8 mouse cellular contexts compared by ENCODE assay signal in the genomic region with DNA sequence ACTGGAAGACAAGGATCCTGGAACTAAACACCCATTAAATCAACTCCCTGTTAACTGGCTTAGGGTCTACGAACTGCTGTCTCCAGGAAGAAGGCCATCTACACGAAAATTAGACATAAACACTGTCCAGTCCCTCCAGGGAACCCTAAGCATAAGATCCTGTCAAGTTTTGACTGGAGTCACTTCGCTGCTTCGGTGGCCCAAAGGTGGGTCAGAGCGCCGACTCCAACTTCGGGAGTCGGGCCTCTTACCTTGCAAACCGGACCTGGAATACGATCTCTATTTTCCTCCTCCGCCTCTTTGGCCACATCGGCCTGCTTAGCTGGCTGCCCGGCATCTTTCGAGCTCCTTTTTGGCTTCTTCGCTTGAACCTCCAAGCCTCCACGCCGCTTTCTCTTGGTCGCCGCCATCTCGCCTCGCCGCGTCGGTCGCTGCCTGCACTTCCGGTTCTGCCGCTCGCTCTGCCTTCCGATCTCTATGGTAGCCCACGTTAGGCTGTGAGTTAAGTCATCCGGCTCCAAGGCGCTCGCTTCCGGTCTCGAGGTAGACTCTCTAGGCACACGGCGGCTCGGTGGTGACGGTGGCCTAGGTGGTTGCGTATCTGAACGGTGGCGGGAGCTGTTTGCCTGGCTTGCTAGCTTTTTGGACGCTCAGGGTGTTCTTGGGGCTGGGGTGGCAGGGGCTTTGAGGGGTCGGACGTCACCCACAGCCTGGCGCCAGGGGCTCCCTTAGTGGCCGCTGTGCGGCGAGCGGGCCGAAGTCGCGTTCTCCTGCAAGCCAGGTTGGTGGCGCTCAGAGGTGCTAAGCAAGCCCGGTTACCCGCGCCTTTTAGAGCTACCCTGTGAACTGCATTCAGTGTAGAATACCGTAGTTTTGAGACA. TPM values are rescaled to one million over a fixed set of nuclear protein-coding genes. Genes with fewer than 3 reads are reported as not detected.
DNase-seq lines count a peak whose midpoint lies in the region; ATAC-seq lines count a peak whose summit lies in the region.

TSS of gene Brix1 (minus strand) at position 464 of the 881 bp plus-strand sequence.
TSS of gene Rad1 (plus strand) at position 535 of the 881 bp plus-strand sequence.

- peak within 1 kb of the TSS; percentile 87 for H3K4me3 ChIP-seq in heart, embryonic 10.5 days
- H3K4me3 ChIP-seq in kidney, embryonic 15.5 days (replicated peaks) = peak within 1 kb of the TSS; percentile 67

- H3K4me1 ChIP-seq in heart, embryonic 10.5 days = peaks cover 17% of the 10 kb centered on the region; the same call in 1 of the 2 replicates
- peaks cover 20% of the 10 kb centered on the region for H3K4me1 ChIP-seq in kidney, embryonic 15.5 days

- H3K4me2 ChIP-seq in kidney, embryonic 15.5 days = peak within 1 kb of the TSS; percentile 78

- peak within 1 kb of the TSS; percentile 90 for H3K27ac ChIP-seq in heart, embryonic 10.5 days
- peak within 1 kb of the TSS; percentile 72 for H3K27ac ChIP-seq in kidney, embryonic 15.5 days

- no peaks in the 10 kb centered on the region for H3K9me3 ChIP-seq in heart, embryonic 10.5 days
- H3K9me3 ChIP-seq in kidney, embryonic 15.5 days (replicated peaks) = no peaks in the 10 kb centered on the region

- peak within 1 kb of the TSS; percentile 74 for H3K9ac ChIP-seq in kidney, embryonic 15.5 days

- H3K27me3 ChIP-seq in heart, embryonic 10.5 days (ENCODE audit: insufficient read depth, poor library complexity, severe bottlenecking) = no peaks in the 10 kb centered on the region
- H3K27me3 ChIP-seq in kidney, embryonic 15.5 days = no peaks in the 10 kb centered on the region

- peaks cover 33% of the 10 kb centered on the region for H3K36me3 ChIP-seq in heart, embryonic 10.5 days
- peaks cover 51% of the 10 kb centered on the region for H3K36me3 ChIP-seq in kidney, embryonic 15.5 days

- DNase-seq in B cell, adult 2 months = peak; percentile 94 to 95
- DNase-seq in brain, adult 2 months (ENCODE audit: low read depth, low spot score) = peak; percentile 99
- DNase-seq in heart, embryonic 10.5 days (ENCODE audit: low spot score) = peak; percentile 98
- peak; percentile 94 for DNase-seq in liver
- peak; percentile 93 to 96 for DNase-seq in spleen, postnatal 4 days (ENCODE audit: low spot score in 2 of 2)

- WGBS in heart, embryonic 10.5 days = under 1% methylated on average over 58 of the region's 58 CpGs
- WGBS in kidney, embryonic 15.5 days = under 1% methylated on average over 58 of the region's 58 CpGs

- ATAC-seq in erythroblast, adult 5-6 weeks (replicated peaks; ENCODE audit: low FRiP score, poor library complexity, severe bottlenecking) = peak; percentile 100
- peak; percentile 100 for ATAC-seq in kidney, embryonic 15.5 days (replicated peaks; ENCODE audit: low FRiP score)
- ATAC-seq in monocyte, adult 5-6 weeks (replicated peaks; ENCODE audit: insufficient number of reproducible peaks, low FRiP score, low TSS enrichment, poor library complexity, severe bottlenecking) = peak; percentile 100

RNA-seq across cellular contexts. Expression of gene Brix1, which starts in this region (rescaled TPM):
- 32.2 and 39.6 TPM in 2 replicates for total RNA-seq in erythroblast, adult 5-6 weeks (2015; ENCODE audit: low replicate concordance)
- total RNA-seq in erythroblast, adult 5-6 weeks (2017; ENCODE audit: low replicate concordance) = 4.9 and 12.0 TPM in 2 replicates
- polyA plus RNA-seq in heart, embryonic 10.5 days (2016; fragmentation: Nextera tagmentation; extraction: Ambion mirVana) = 86.2 and 127 TPM in 2 replicates
- 104 and 129 TPM in 2 replicates for polyA plus RNA-seq in kidney, embryonic 15.5 days (2015; fragmentation: Nextera tagmentation; extraction: Ambion mirVana)
- 15.8 to 23.5 TPM (median 20.3 TPM) in 3 replicates for total RNA-seq in monocyte, adult 5-6 weeks (2017)

RNA-seq across cellular contexts. Expression of gene Rad1, which starts in this region (rescaled TPM):
- total RNA-seq in erythroblast, adult 5-6 weeks (2015; ENCODE audit: low replicate concordance) = 9.2 and 10.6 TPM in 2 replicates
- total RNA-seq in erythroblast, adult 5-6 weeks (2017; ENCODE audit: low replicate concordance) = 1.3 and 6.4 TPM in 2 replicates
- 29.1 and 35.8 TPM in 2 replicates for polyA plus RNA-seq in heart, embryonic 10.5 days (2016; fragmentation: Nextera tagmentation; extraction: Ambion mirVana)
- polyA plus RNA-seq in kidney, embryonic 15.5 days (2015; fragmentation: Nextera tagmentation; extraction: Ambion mirVana) = 39.4 and 41.3 TPM in 2 replicates
- 3.8 to 18.1 TPM (median 7.0 TPM) in 3 replicates for total RNA-seq in monocyte, adult 5-6 weeks (2017)

Comparison
In these comparisons a context has a peak if more than half of its experiments do, and no peak if none do; other contexts are left out.
1. Peak in every context shown above with its lines: DNase-seq, ATAC-seq, H3K4me3 ChIP-seq and H3K27ac ChIP-seq.